Mouse (Mus musculus): ENCODE measurements around the gene Odf3.
A peak's percentile ranks its signal among the peaks of the same experiment; 100 is the strongest.
"Not testable (repeated sequence)": the region's sequence is repeated elsewhere in the genome, so short reads cannot be mapped to it uniquely, and the experiment has no call there.

Gene Odf3

DNA sequence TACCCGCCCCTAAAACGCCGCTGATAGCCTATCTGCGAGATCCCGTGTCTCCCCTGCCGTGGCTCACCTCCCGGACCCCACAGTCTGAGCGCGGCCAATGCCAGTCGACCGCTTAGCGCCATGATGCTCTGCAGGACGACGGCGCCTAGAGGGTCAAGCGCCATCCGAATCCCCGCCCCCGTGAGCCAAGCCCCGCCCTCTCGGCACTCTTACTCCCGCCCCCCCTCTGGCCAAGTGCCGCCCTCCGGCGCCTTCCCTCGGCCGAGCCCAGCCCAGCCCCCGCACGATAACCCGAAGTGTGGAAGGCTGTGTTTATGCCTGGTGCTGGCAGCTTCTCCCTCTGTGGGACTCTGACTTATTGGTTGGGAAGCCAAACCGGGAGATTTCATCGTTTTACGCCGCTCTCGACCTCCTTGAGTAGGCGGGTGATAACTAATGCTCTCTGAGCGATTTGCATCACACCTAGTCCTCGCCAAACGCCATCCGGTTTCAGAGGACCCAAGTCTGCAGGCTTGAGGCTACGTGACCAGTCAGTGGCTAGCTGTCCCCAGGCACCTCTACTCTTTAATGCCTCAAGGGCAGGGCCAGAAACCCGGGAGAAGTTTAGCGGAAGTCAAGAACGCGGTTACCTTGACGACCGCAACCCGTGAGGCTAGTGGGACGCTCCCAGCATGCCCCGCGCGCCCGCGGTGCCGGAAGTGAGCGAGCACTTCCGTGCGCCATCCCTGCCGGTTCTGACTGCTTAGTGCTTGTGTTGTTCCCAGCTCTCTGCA is 34.3 kb downstream of the Odf3 start, which contains the start of the genes Psmd13 and Sirt3:
Gene Psmd13 (plus strand): TSS at position 273 of the 773 bp plus-strand sequence.
Gene Sirt3 (minus strand): TSS at position 614 of the 773 bp plus-strand sequence.
- DNase-seq, result peak; percentile 96

GRCm38 (mm10) chr7:140882469-140882803 is 34.8 kb downstream of the Odf3 start:
- DNase-seq, result no peak

- not testable (repeated sequence) for DNase-seq
Measured at GRCm38 (mm10) chr7:140890636-140891035, 43.0 kb downstream of the Odf3 start.

- DNase-seq, result no peak
Measured at GRCm38 (mm10) chr7:140894031-140894430, 46.4 kb downstream of the Odf3 start.

DNA sequence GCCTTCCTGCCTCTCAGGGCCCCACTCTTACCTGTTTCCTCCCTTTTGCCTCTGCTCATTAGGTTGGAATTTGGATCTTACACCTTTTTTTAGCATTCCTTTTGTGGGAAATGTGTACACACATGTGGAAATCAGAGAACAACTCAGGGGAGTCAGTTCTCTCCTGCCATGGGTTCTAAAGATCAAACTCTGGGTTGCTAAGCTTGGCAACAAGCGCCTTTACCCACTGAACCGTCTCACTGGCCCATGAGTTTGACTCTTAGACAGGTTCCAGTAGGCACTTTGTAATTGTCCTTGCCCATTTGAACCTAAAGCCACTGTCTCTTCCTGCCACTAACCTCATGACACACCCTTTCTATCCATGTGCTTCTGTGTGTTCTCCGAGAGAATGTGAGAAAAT is 47.0 kb downstream of the Odf3 start:
- DNase-seq, result no peak

DNA sequence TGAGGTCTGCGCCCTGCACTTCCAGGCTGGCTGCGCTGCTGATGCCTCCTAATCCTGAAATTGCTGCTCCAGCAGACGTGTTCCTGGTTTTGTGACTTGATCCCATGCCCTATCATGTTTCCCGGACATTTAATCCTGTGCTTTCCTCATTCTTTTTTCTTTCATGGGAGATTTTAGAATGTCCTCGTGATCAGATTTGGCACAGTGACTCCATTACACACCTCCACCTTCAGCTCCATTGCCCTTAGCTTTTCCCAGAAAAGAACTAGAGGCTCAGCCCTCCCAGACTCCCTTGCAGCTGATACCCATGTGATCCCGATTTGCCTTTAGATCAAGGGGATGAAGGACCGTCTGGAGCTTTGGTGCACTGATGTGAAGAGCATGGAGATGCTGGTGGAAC is 50.3 kb downstream of the Odf3 start:
- no peak for DNase-seq

DNA sequence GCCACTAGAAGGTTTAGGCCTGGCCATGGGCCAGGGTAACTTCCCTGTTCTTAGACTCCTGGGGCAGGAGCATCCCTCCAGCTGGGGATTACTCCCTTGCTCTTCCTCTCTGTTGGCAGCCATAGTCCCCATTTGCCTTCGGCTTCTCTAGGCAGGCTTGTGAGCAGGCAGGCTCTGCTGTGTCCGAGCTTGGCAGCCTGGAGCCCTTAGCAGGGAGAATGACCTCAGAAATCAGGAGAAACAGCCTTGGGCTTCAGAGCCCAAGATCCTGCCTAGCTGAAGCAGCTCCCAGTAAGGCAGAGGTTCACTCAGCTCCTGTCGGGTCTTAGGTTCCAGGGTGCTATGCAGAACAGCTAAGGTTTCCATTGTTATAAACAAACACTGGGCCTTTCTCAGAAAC is 51.5 kb downstream of the Odf3 start:
- no peak for DNase-seq

DNA sequence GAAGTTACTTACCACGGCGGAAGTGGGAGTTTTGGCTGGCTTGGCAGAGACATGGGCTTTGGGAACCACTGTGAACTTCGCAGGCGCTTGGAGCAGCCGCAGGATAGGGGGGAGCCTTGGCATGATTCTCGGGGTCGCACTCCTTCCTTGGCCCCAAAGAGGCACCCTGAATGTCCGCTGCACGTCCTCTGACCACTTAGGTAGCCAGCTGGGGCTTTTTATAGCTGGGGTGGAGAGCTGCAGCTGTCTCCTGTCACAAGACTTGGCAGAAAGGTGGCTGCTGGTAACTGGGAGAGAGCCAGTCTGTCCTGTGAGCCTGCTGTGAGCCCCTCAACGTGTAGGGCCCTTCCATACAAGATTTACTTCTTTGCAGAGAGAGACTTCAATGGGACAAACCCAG is 52.6 kb downstream of the Odf3 start, which contains the start of gene Cox8b:
Gene Cox8b (minus strand): TSS at position 227 of the 400 bp plus-strand sequence.
- DNase-seq, result no peak
